Mouse (Mus musculus) embryonic fibroblast, embryonic 13.5 days (primary cell): Measurements from ENCODE around the gene Ccdc74a.

ENCODE experiments used
- CTCF ChIP-seq: IDR thresholded peaks from 2 replicates; pipeline ENCODE4 v1.5.1; 2011; ENCODE audit warnings: mild to moderate bottlenecking, control low read depth, low read length, moderate library complexity, borderline replicate concordance; ENCODE audit not compliant: insufficient read depth
- POLR2A ChIP-seq: IDR thresholded peaks from 2 replicates; pipeline ENCODE4 v1.6.1; 2011; ENCODE audit warnings: low read depth, mild to moderate bottlenecking, control low read depth, low read length, moderate library complexity

DNA sequence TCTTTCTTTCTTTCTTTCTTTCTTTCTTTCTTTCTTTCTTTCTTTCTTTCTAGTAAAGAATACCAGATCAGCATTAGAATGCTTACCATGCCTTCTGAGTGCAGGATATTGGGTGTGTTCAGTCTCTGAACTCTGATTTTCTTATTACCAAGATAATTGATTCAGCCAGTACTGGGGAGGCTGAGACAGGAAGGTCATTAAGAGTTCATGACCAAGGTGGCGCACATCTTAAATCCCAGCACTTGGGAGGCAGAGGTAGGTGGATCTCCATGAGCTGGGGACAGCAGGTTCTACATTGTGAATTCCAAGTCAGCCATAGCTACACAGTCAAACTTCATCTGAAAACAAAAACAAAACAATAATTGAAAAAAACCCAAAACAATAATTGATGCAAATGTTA, 24.3 kb upstream of the Ccdc74a start:
- no peak for TF ChIP-seq POLR2A
- no peak for TF ChIP-seq CTCF
